25 mouse cellular contexts compared by ENCODE assay signal in the genomic region with DNA sequence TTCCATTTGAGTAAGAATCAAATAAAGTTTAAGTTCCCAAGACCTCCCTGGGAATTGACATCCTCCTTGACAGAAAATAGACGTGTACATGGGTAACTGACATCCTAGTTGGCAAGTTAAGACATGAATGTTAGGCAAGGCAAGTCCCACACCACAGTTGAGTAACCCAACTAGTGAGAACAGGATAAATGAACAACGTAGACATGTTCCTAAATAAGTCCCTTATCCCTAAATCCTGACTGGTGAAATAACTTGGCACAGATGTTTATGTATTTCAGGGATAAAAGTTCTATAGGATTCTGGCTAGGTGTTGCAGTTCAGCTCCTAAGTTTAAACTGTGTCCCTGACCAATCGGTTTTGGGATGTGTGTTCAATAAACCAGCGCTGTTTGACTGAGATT. TPM values are rescaled to one million over a fixed set of nuclear protein-coding genes. Genes with fewer than 3 reads are reported as not detected.
"Had no signal": no experiment of that assay in that cellular context is flagged by ENCODE, and none has a peak within 500 bp of the region (broad histone marks: within the 10 kb centered on the region; RNA-seq: fewer than 3 reads in every experiment).

No protein-coding gene starts in this region.

- H3K4me3 ChIP-seq: midbrain, embryonic 10.5 days; midbrain, embryonic 13.5 days; myocyte; neural tube, embryonic 13.5 days; neural tube, embryonic 15.5 days had no signal

- ATAC-seq: midbrain, embryonic 13.5 days; midbrain, embryonic 16.5 days had no signal

- H3K9me3 ChIP-seq: neural tube, embryonic 13.5 days; neural tube, embryonic 15.5 days had no signal

- H3K36me3 ChIP-seq: midbrain, embryonic 10.5 days; midbrain, embryonic 13.5 days; neural tube, embryonic 13.5 days; neural tube, embryonic 15.5 days had no signal

- H3K27ac ChIP-seq: midbrain, embryonic 10.5 days; midbrain, embryonic 13.5 days; neural tube, embryonic 13.5 days; neural tube, embryonic 15.5 days had no signal

- H3K4me1 ChIP-seq: midbrain, embryonic 13.5 days; neural tube, embryonic 13.5 days; neural tube, embryonic 15.5 days had no signal

- H3K27me3 ChIP-seq: midbrain, embryonic 13.5 days; neural tube, embryonic 15.5 days had no signal

- DNase-seq: lung, adult 18-20 months; lung, embryonic 14.5 days; lung, postnatal 10 days; lung, postnatal 4 days; retina, postnatal 1 day; right cerebral cortex, adult 18-20 months; right cerebral cortex, postnatal 25 days; right cerebral cortex, postnatal 4 days; spleen, adult 18-20 months; thymus, adult 18-20 months; thymus, postnatal 14 days; thymus, postnatal 36 days had no signal

- H3K9ac ChIP-seq: lung, embryonic 14.5 days; midbrain, embryonic 13.5 days; neural tube, embryonic 13.5 days; neural tube, embryonic 15.5 days had no signal

- H3K4me2 ChIP-seq: lung, embryonic 14.5 days; midbrain, embryonic 13.5 days; neural tube, embryonic 13.5 days; neural tube, embryonic 15.5 days had no signal

RNA-seq across cellular contexts. Expression of gene Gm15517, which starts 29.7 kb away (rescaled TPM):
- polyA plus RNA-seq: liver, embryonic 16.5 days; lung, embryonic 14.5 days; lung, embryonic 16.5 days; midbrain, embryonic 10.5 days; midbrain, embryonic 13.5 days; midbrain, embryonic 16.5 days; myocyte; neural tube, embryonic 11.5 days; neural tube, embryonic 13.5 days; neural tube, embryonic 15.5 days; small intestine, adult 2 months; stomach, embryonic 14.5 days; stomach, embryonic 16.5 days; thymus, postnatal 0 days had no signal

RNA-seq across cellular contexts. Expression of gene Acp4, which starts 33.8 kb away (rescaled TPM):
- polyA plus RNA-seq: liver, embryonic 16.5 days; lung, embryonic 16.5 days; midbrain, embryonic 10.5 days; midbrain, embryonic 16.5 days; neural tube, embryonic 11.5 days; neural tube, embryonic 13.5 days; small intestine, adult 2 months; stomach, embryonic 14.5 days had no signal
